Mouse (Mus musculus) right cerebral cortex, postnatal 36 days (tissue): ENCODE data around the gene Exosc7.
A peak's percentile ranks its signal among the peaks of the same experiment; 100 is the strongest.

Source experiments
- DNase-seq, 2 experiments: peaks; one replicate each; pipeline ENCODE4 v3.0.0; 2022; ENCODE audit warnings: low spot score in 2 of 2, mixed read lengths in 1 of 2

The Exosc7 gene

DNA sequence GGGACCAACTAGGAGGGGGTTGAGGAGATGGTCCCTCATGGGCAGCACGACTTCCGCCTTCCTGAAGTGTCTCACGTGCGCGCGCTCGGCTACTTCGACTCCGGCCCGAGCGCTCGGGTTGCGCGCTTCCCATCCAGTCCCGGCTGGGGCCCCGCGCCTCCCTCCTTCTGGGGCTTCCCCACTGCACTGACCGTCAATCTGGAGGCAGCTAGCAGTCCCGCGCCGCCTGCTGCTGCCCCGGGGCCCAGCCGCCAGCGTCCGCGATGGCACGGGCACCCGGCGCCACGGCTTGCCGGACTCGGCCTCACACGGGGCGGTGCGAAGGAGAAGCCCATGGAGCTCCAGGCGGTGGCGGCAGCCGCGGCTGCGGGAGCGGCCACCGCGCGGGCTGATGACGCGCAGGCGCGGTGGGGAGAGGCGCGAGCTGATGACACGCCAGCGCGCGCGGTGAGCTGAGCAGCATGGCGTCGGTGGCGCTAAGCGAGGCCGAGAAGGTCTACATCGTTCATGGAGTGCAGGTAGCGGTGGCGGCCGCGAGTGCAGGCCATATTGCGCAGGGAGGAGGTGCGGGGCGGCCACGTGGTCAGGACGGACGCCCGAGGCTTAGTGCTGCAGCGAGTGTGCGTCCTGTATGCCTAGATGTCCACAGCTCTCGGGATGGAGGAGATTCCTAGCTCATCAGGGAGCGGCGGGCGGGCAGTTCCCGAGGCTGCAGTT is at the start of gene Exosc7, which contains the start of gene Zdhhc3:
Gene Exosc7, plus strand, starts transcription at position 411 of the 717 bp plus-strand sequence.
Gene Zdhhc3, minus strand, starts transcription at position 401 of the 717 bp plus-strand sequence.
- DNase-seq: peak; percentile 83 to 84

DNA sequence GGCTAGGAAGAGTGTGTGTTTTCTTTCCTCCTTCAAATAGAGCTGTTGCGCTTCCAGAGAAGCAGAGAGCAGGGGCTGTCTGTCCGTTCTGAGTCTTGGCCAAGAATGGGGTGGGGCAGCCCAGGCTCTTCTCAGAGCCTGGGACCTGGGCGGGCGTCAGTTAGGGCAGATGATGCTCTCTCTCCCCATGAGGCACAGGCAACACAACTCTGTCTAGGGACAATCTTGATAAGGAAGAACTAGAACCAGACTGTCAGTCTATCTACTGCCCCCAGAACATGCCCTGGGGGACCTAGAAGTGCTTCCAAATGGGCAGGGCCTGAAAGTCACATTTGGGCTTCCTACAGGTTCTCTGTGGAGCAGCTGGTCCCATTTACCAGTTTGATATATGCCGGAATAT is 33.9 kb upstream of the Exosc7 start:
- DNase-seq: no peak

DNA sequence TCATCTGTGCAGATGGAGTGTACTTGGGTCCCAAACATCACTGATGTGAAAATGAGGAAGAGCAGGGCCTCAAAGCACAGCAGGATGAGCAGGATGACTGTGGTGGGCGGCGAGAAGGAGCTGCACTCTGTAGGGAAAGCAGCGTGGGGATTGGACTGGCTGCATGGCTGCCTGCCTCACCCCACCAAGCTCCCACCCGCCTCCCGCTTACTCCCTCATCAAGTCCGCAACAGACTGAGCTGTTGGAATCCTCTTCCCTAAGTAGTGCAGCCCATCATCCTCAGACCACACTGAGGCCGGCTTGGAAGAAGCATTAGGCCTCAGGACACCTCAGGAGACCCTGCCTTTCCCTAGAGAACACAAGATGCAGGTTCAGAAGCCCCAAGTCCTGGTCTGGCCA is 32.7 kb upstream of the Exosc7 start:
- DNase-seq: no peak

DNA sequence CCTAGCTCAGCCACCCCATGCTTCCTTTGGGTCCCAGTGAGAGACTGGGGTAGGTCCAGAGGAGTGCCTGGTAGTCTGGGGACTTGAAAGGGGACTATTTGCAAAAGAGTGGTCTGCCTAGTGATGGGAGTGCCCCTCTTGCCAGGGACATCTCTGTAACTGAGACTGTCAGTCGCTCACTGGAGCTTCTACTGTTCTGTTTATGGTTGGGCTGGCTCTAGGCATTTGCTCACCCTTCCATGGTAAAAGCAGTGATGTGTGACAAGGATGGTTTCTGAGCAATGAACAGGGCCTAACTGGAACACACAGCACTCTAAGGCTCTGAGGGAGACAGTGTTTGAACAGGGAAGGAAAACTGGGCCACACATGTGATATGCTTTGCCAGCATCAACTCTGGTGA is 32.2 kb upstream of the Exosc7 start:
- no peak for DNase-seq

DNA sequence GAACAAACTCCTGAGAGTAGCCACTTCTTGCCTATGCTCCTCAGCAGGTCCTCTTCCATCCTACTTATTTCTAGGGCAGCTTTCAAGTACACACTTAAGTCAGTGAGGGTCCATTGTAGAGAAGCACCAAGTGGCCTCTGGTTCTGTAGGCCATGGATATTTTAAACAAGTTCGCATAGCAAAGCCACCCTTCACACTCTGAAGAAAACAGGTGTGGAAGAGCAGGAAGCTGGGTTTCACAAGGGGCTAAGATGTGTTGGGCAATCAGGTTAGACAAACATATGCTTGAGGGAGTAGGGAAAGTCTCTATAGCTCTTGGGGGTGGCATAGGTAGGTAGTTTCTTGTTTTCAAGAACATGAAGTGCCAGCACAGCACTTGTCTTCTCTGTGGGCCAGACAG is 27.6 kb upstream of the Exosc7 start:
- no peak for DNase-seq

- DNase-seq: no peak
These were observed 25.5 kb upstream of the Exosc7 start for GRCm38 (mm10) chr9:123087558-123087957.

- DNase-seq: no peak
These were observed 22.2 kb upstream of the Exosc7 start for GRCm38 (mm10) chr9:123090844-123091243.

- DNase-seq: no peak
These were observed 13.2 kb upstream of the Exosc7 start for GRCm38 (mm10) chr9:123099631-123100455.

GRCm38 (mm10) chr9:123103425-123103824 is 9.6 kb upstream of the Exosc7 start:
- no peak for DNase-seq

DNA sequence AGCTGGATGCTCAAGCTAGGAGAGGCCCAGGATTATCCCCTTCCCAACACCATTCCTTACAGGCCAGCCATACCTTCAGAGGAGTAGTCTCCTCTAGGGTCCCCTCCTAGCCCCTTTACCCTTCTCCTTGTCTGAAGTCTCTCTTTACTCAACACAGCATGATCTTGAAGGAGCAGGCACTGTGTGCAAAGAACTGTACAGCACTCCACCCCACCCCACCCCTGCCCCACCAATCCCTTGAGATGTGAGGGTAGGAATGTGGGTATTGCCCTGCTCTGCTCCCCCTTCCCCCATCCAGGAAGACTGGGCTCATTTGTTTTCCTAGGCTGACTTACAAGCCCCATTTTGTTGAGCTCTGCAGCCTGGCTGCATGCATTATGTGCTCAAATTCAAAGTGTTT is 8.7 kb upstream of the Exosc7 start:
- no peak for DNase-seq

DNA sequence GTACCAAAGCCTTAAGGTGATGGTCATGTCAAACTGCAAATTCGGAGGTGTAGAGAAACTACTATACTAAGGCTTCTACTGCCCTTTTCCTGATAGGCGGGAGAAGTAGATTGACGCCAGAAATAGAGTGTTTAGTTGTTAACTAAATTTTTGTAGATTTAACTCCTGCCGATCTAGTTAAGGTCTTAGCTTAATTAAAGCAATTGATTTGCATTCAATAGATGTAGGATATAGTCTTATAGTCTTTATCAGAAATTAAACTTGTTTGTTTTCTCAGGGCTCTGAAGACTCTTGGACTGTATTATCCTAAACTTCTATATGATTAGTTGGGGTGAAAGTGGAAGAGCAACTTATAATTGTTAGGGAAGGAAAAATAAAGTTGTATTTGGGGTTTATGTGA is 5.8 kb upstream of the Exosc7 start:
- no peak for DNase-seq

- no peak for DNase-seq
These were observed 3.8 kb upstream of the Exosc7 start for GRCm38 (mm10) chr9:123109188-123109587.

GRCm38 (mm10) chr9:123111751-123112221 is 1.2 kb upstream of the Exosc7 start:
- DNase-seq: no peak

DNA sequence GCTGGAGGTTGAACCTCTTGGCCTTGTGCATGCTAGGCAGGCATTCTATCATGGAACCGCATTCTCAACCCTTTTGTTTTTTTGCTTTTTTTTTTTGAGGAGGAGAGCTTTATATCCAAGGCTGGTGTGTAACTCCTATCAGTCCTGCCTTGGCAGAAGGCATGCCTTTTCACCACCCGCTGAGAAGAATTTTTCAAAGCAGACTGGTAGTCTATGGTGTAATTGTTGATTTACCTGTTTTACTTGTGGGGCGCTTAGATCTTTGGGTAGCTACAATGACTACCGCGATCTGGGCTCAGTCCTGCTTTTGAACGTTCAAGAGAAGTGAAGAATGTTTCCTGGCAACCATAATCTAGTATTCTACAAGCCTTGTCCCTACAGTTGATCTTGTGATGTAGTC is 916 bp downstream of the Exosc7 start:
- no peak for DNase-seq

DNA sequence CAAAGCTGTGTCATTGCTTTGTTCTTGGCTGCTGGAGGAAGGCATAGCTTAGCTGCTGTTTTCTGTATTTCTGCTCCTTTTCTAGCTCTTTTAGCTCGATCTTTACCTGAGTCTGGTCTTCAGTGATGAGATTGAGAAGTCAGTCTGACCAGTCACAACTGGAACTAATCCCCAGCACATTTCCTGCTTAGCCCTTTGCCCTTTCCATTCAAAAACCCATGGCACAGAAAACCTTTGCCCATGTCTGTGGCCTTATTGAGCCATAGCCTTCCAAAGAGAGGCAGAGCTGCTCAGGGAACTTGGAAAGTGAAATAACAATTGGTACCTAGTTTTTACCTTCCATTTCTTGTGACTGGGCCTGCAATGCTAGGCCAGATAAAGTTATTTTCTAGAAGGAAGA is 2.6 kb downstream of the Exosc7 start:
- DNase-seq: no peak

GRCm38 (mm10) chr9:123123017-123123416 is 10.0 kb downstream of the Exosc7 start:
- DNase-seq: no peak

- DNase-seq: no peak
These were observed 10.8 kb downstream of the Exosc7 start for GRCm38 (mm10) chr9:123123571-123124412.

DNA sequence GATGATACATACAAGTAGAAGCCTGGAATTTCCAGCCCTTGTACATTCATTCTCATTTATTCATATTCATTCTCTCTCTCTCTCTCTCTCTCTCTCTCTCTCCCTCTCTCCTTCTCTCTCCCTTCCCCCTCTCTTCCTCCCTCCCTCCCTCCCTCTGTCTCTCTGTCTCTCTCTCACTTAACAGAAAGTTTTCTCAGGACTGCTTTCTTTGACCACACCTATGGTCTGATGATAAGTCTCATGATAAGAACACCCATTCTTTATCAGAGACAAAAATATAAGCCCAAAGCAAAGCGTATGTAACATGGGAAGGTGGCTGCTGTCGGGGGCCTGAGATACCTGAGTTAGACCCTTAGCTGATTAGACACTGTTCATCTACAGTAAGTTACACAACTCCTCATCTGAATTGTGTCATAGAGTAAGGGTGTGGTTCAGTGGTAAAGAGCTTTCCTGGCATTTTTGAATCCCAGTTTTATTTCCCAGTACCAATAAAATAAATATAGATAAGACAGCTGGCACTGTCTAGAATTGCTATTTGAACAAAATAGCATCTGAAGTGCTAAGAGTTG is 11.5 kb downstream of the Exosc7 start:
- DNase-seq: no peak

- no peak for DNase-seq
These were observed 14.6 kb downstream of the Exosc7 start for GRCm38 (mm10) chr9:123127663-123128062.

- DNase-seq: no peak
These were observed 20.0 kb downstream of the Exosc7 start for GRCm38 (mm10) chr9:123132994-123133393.

DNA sequence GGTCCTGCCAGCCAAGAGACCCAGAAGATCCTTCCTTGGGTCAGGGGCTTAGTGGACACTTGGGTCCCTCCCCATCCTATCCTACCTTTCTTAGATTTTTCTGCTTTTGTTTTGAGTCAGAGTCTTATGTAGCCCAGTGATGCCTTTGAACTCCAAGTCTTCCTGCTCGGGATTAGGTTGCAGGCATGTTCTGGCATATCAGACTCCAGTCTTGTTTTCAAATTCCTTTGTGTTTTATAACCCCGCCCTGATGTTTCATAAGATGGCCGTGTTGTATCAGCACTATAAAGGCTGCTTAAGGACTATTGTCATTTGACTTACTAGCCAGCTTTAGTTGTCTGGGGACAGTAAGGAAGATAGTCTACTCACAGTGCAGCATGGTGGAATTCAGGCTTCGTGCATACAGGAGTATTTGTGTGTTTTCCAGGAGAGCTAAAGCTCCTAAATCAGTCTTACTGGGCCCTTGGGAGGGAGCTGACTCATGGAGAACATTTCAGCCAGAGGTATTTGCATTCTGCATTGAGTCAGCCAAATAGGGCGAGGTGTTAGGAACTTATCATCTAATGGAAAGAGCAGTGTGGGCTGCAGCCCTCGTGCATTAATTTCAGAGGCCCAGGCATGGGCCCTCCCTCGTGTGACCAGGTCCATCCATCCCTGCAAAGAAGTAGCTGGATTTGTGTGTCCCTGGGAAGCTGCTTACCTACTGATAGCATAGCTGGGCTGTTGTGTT is 24.1 kb downstream of the Exosc7 start:
- DNase-seq: no peak
